Mouse (Mus musculus) heart, adult 11 months (tissue): ENCODE results near the gene Snx4.

Source experiments
- DNase-seq: peaks from one replicate; pipeline ENCODE4 v3.0.0; 2022

Snx4 gene

GRCm38 (mm10) chr16:33344875-33345274, 93.6 kb downstream of the Snx4 start:
- DNase-seq = peak; percentile 91

GRCm38 (mm10) chr16:33346376-33346775, 95.1 kb downstream of the Snx4 start:
- DNase-seq = no peak

GRCm38 (mm10) chr16:33347134-33347533, 95.9 kb downstream of the Snx4 start:
- no peak for DNase-seq
